Mouse (Mus musculus): ENCODE measurements around the gene D10Jhu81e.
"Not testable (repeated sequence)": the region's sequence is repeated elsewhere in the genome, so short reads cannot be mapped to it uniquely, and the experiment has no call there.

Gene D10Jhu81e

GRCm38 (mm10) chr10:78129423-78129822, 40.2 kb downstream of the D10Jhu81e start:
- no peak for DNase-seq

GRCm38 (mm10) chr10:78128647-78129046, 40.9 kb downstream of the D10Jhu81e start:
- no peak for DNase-seq

DNA sequence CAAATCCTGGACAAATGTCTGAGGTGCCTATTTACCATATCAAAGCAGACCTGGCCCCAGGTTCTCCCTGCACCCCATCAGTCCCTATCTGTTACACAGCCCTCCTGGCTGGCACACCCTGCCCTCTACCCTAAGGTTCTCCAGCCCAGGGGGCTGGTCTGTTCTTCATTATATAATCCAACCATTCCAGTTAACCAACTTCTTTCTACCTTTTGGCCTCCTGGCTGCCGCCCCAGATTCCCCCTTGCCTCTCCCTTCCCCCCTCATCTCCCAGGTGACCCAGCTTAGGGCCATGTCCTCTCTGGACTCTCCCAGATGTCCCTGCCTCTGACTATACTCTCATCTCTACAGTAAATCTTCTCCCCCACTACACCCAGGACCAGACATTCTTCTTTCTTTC, 41.7 kb downstream of the D10Jhu81e start:
- no peak for DNase-seq

DNA sequence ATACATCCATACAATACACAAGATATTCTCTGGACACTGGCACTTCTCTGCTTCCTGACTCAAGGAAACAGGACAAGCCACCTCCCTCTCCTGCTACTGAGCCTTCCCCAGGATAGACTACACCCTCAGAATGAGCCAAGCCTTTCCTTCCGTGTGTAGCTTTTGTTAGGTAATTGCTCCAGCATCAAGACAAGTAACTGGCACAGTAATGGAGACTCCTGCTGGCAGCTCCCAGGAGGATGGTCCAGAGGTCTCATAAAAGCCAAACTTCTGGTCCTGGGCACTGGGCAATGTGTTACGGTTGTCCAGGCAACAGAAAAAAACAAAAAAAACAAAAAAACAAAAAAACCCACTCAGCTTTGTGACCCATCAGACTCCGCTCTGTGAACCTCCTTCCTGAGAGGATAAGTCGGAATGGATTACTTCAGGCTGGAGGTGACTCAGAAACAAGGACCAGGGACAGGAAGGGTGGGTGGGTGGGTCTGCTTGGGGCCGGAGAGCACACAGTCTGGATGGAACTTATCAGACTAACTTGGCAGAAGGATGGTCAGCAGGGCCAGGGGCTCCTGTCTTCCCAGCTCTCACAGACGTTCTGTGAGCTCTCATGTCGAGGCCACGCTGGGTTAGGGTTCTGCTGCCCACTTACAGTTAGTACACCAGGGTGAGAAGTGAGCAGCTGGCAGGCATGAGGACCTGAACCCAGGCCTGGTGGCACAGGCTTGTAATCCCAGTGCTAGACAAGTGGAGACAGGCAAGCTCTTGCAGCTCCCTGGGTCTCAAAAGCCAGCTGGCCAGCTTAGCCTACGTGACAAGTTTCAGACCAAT, 42.3 kb downstream of the D10Jhu81e start:
- no peak for DNase-seq

GRCm38 (mm10) chr10:78126311-78126710, 43.3 kb downstream of the D10Jhu81e start:
- DNase-seq = no peak

DNA sequence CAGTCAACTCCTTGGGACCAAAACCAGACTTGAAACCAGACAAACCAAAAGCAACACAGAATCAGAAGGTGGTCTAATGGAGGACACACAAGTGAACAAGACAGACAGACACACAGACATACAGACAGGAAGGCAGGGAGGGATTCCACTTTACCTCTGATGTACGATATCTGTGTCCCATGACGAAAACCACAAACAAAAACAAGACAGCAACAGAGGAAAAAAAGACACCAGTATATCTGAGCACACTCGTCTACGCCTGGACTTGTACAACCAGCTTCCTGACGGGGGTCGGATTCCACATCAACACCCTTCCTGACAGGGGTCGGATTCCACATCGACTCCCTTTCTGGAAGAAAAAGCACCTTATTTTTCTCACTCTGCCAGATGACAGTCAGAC, 44.5 kb downstream of the D10Jhu81e start:
- DNase-seq = not testable (repeated sequence)

DNA sequence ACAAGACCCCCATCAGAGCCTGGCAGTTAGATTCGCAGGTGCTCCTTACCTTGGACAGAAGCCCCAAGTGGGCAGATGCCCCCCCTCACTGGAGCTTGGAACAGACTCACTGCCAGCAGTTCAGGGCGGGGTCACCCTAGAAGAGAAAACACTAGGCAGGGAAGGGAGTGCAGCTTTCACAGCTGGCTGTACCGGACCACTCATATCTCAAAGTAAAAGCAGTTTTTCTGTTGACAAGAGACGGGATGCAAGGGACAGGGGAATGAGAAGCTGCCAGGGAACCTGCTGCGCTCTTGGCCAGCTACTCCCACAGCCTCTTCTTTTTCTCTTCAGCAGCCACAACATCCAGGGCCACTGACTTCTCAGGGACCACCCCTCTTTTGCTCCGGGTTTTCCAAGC, 45.4 kb downstream of the D10Jhu81e start:
- DNase-seq = peak; percentile 49 to 70

- no peak for DNase-seq
Observed at GRCm38 (mm10) chr10:78119422-78119821, 50.2 kb downstream of the D10Jhu81e start.

DNA sequence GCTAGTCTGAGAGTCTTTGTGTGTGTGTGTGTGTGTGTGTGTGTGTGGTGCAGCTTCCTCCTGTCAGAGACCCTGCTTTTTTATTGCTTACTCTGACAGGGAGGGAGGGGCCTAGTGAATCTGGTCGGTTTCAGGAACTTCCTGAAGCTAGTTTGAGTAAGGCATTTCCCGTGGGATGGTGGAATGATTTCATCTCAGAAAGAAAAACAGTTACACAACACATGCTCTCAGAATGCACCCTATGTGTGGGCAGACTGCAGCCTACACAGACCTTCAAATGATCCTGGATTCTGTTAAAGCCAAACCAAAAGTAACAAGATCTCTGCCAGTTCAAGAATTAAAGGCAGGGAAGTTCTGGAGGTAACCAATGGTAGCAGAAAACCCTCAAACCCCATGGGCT, 54.4 kb downstream of the D10Jhu81e start:
- no peak for DNase-seq

DNA sequence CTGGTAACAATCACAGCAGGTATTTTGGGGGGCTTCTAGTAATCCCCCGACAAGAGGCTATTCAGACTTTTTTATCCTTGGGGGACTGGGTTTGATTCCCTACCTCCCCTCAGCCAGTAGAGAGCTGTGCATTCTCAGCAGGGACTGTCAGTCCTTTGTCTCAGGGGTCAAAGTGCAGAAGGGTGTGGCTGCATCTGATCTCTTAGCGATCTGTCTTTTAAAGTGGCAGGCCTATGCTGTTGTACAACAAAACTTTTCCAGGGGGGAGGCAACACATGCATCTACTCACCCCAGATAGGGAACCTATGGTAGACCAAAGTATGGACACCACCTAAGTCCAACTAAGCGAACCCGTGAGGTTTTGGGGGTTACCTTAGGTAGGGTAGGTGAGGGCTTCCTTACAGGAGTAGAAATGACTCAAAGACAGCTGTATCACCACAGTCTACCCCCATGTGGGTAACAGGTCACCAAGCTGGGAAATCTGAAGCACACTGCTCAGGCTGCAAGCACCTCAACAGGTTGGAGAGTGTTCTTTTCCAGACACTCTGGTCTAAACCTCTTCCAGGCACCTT, 55.0 kb downstream of the D10Jhu81e start:
- no peak for DNase-seq

Measured in kidney, postnatal 4 days (tissue).